Mouse (Mus musculus): ENCODE measurements at regions not wholly inside any gene's neighbourhood (a gene's known extent, or its start where the extent isn't known, plus 50 kb on each side); places are given as distances from the start of the nearest gene placed in this dataset.

GRCm38 (mm10) chr9:63896073-63896807, 125.6 kb downstream of the Smad6 start:
- Histone ChIP-seq H3K4me3 (no peak overlapping the region), H3K27ac (no peak overlapping the region)
- DNase-seq (ENCODE audit: low spot score in 2 of 2): no peak
- no peak for TF ChIP-seq CTCF (conservative IDR thresholded peaks at IDR 0.05)

GRCm38 (mm10) chr9:63892235-63892971, 129.5 kb downstream of the Smad6 start:
- H3K4me3 ChIP-seq: no peak overlapping the region
- DNase-seq (ENCODE audit: low spot score in 2 of 2): no peak
- no peak for TF ChIP-seq CTCF (conservative IDR thresholded peaks at IDR 0.05)
- no peak overlapping the region for H3K27ac ChIP-seq

- TF ChIP-seq CTCF (conservative IDR thresholded peaks at IDR 0.05): no peak
- no peak for DNase-seq (ENCODE audit: low spot score in 2 of 2)
- Histone ChIP-seq H3K27ac (no peak overlapping the region), H3K4me3 (no peak overlapping the region)
Observed at GRCm38 (mm10) chr9:63890717-63891116, 131.1 kb downstream of the Smad6 start.

GRCm38 (mm10) chr9:63889570-63889969, 131.8 kb upstream of the Smad3 start:
- Histone ChIP-seq H3K27ac (no peak overlapping the region), H3K4me3 (no peak overlapping the region)
- no peak for TF ChIP-seq CTCF (conservative IDR thresholded peaks at IDR 0.05)
- DNase-seq (ENCODE audit: low spot score in 2 of 2): no peak

- H3K4me3 ChIP-seq: no peak overlapping the region
- no peak for TF ChIP-seq CTCF (conservative IDR thresholded peaks at IDR 0.05)
- DNase-seq (ENCODE audit: low spot score in 2 of 2): no peak
- peak overlapping the region; percentile 36; the same call in 1 of the 2 replicates for H3K27ac ChIP-seq
Observed at GRCm38 (mm10) chr9:63884971-63885370, 127.2 kb upstream of the Smad3 start.

GRCm38 (mm10) chr9:63883738-63884520, 126.1 kb upstream of the Smad3 start:
- peak; percentile 74 for TF ChIP-seq CTCF (conservative IDR thresholded peaks at IDR 0.05)
- no peak for DNase-seq (ENCODE audit: low spot score in 2 of 2)
- H3K27ac ChIP-seq: no peak overlapping the region
- H3K4me3 ChIP-seq: no peak overlapping the region

- Histone ChIP-seq H3K4me3 (no peak overlapping the region), H3K27ac (no peak overlapping the region; the same call in 1 of the 2 replicates)
- DNase-seq (ENCODE audit: low spot score in 2 of 2): no peak
- peak; percentile 44 for TF ChIP-seq CTCF (conservative IDR thresholded peaks at IDR 0.05)
Observed at GRCm38 (mm10) chr9:63881692-63882091, 123.9 kb upstream of the Smad3 start.

- no peak for TF ChIP-seq CTCF (conservative IDR thresholded peaks at IDR 0.05)
- Histone ChIP-seq H3K4me3 (peak overlapping the region; percentile 42), H3K27ac (no peak overlapping the region; the same call in 1 of the 2 replicates)
- no peak for DNase-seq (ENCODE audit: low spot score in 2 of 2)
Observed at GRCm38 (mm10) chr9:63881261-63881563, 123.4 kb upstream of the Smad3 start.

GRCm38 (mm10) chr9:63880487-63881260, 122.9 kb upstream of the Smad3 start:
- no peak for TF ChIP-seq CTCF (conservative IDR thresholded peaks at IDR 0.05)
- DNase-seq (ENCODE audit: low spot score in 2 of 2): peak in 1 of 2 experiments; percentile 16
- Histone ChIP-seq H3K4me3 (peak overlapping the region; percentile 42), H3K27ac (peak overlapping the region; percentile 12; the same call in 1 of the 2 replicates)

GRCm38 (mm10) chr9:63879710-63880428, 122.1 kb upstream of the Smad3 start:
- no peak for TF ChIP-seq CTCF (conservative IDR thresholded peaks at IDR 0.05)
- Histone ChIP-seq H3K27ac (no peak overlapping the region), H3K4me3 (no peak overlapping the region)
- no peak for DNase-seq (ENCODE audit: low spot score in 2 of 2)

GRCm38 (mm10) chr9:63877864-63878263, 120.1 kb upstream of the Smad3 start:
- Histone ChIP-seq H3K27ac (no peak overlapping the region), H3K4me3 (no peak overlapping the region)
- no peak for TF ChIP-seq CTCF (conservative IDR thresholded peaks at IDR 0.05)
- DNase-seq (ENCODE audit: low spot score in 2 of 2): no peak

- DNase-seq (ENCODE audit: low spot score in 2 of 2): no peak
- Histone ChIP-seq H3K27ac (no peak overlapping the region), H3K4me3 (0 out of 2 replicates have a peak overlapping the region, but pooled peaks have one; percentile 11)
- TF ChIP-seq CTCF (conservative IDR thresholded peaks at IDR 0.05): no peak
Observed at GRCm38 (mm10) chr9:63876886-63877285, 119.1 kb upstream of the Smad3 start.
